Mouse (Mus musculus) adrenal gland, postnatal 4 days (tissue): ENCODE results near the gene Stt3b. TPM values are rescaled to one million over a fixed set of nuclear protein-coding genes. Genes with fewer than 3 reads are reported as not detected.

Experiments used
- DNase-seq, 2 experiments: peaks; one replicate each; pipeline ENCODE4 v3.0.0; 2021 to 2022; ENCODE audit warnings: low spot score in 2 of 2, mixed read lengths in 2 of 2
- long read RNA-seq, 2 experiments: library from polyadenylated mRNA; stranded (forward); transcript quantifications; one replicate each; pipeline ENCODE4 v2.0.0; 2021
- total RNA-seq, 2 experiments: library from RNA; stranded (reverse); gene quantifications; 2 replicates each; pipeline ENCODE4 v1.2.3; 2021

Gene Stt3b
- total RNA-seq = 100 to 1,000 TPM; 126 to 127 TPM
- long read RNA-seq, experiment 1, full-length matches to known transcripts = 71 of 80 reads
- long read RNA-seq, experiment 1, partial matches to known transcripts = 2 of 80 reads
- long read RNA-seq, experiment 1, other reads (novel, unspliced or antisense) = 7 of 80 reads
- long read RNA-seq, experiment 2, full-length matches to known transcripts = 228 of 262 reads
- long read RNA-seq, experiment 2, partial matches to known transcripts = 24 of 262 reads
- long read RNA-seq, experiment 2, other reads (novel, unspliced or antisense) = 10 of 262 reads

DNA sequence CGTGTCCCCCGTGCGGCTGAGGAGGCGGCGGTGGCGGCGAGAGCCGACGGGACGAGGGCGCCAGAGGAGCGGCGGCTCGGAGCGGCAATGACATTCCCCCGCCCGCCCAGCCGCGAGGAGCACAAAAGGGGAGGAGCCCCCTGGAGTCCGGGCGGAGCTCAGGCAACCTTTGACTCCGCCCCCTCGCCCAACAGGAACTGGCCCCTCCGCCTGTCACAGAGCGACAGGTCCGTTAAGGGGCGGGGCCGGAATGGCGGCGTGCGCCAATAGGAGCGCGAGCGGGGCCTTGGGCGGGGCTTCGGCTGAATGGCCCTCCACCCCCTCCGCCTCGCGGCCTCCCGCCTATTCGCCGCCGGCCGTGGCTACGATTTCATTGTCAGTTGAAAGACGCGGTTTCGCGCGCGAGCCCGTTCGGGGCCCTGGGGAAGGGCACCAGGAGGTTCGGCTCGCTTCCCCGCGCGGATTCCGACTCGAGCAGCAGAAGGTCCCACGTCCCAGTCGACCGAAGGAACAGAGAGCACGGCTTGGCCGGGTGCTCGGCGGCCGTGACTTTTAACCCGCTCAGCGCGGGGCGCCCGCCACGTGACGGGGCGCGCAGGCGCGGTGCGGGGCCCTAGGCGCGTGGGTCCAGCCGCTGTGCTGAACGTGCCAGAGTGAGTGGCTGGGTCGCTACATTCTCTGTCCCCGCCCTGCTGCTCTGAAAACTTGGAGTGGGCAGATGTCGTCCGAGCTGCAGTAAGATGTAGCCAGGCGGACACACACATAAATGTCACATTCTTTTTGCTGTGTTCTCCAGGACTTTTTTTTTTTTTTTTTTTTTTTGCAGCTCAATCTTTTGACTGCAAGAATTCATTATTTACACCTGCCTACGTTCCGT, at the start of gene Stt3b:
Gene Stt3b (minus strand): TSS at position 76 of the 877 bp plus-strand sequence.
- DNase-seq = peak; percentile 99 to 100

DNA sequence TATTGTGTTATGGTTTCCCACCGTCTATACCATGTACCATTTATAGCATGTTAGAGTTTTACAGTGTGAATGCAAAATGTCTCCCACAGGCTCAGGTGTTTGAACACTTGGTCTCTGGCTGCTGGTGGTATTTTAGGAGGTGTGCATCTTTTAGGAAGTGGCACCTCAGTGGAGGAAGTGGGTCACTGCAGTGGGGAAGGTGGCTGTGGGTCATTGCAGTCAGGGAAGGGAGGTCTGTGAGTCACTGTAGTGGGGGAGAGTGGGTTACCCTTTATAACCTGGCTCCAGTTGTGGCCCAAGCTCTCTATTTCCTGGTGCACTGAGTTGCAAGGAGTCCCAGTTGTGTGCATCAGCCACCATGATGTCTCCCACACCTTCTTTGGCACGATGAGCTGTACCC, 48.2 kb upstream of the Stt3b start:
- no peak for DNase-seq

DNA sequence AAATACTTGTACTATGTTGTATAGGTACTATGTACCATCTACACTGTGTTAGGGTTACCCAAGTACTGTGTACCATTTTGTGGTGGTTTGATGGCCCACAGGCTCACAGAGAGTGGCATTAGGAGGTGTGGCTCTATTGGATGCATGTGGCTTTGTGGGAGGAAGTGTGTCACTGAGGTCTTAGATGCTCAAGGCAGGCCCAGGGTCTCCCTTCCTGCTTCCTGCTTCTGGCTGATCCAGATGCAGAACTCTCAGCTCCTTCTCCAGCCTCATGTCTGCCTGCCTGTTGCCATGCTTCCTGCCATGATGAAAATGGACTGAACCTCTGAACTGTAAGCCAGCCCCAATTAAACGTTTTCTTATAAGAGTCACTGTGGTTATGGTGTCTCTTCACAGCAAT, 47.8 kb upstream of the Stt3b start:
- DNase-seq = no peak

DNA sequence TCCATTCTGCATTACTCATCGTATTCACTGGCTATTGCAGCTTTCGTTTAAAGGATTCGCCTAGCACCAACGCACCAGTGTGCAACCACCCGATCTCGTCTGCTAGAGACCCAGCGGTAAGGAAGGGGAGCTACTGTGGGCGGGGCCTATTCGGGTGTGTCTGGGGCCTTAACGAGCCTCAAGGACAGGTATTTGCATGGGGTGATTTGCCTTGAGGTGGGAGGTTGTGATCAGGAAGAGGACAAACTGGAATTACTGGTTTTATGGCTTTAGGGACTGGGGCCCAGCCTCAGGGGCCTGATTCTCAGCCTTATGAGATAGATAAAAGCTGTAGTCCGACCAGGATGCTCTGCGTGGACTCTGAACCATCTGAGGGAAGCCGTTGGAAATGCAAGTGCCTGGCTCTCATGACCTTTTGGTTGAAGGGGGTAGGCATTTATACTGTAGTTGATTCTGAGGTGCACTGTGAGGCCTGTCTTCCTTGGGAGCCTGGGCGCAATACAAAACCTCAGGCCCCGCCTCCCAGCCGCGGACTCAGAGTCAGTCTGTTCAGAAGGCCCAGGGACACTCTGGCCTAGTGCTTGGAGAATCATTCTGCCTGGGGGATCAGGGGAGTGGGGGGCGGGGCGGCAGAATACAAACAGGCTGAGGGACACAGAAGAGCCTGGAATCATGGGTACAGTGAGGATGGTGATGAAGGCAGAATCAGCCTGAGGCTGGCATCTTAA, 46.7 kb upstream of the Stt3b start:
- no peak for DNase-seq

DNA sequence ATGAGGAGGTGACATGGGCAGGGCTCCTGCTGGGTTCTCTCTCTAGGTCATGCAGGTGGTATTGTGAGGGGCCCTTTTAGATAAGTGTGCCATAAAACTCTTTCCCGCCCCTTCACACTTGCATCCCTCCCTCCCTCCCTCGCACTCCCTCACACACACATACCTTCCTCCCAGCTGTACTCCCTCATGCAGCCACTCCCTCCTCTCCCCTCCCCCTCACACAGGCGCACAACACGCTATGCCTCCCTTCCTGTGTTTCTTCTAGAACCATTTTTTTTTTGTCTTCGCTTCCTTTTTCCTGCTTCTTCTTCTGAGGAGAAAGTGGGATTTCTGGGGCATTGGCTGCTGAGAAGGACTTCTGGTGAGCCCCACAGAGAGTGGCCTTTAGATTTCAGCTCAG, 45.8 kb upstream of the Stt3b start:
- no peak for DNase-seq

DNA sequence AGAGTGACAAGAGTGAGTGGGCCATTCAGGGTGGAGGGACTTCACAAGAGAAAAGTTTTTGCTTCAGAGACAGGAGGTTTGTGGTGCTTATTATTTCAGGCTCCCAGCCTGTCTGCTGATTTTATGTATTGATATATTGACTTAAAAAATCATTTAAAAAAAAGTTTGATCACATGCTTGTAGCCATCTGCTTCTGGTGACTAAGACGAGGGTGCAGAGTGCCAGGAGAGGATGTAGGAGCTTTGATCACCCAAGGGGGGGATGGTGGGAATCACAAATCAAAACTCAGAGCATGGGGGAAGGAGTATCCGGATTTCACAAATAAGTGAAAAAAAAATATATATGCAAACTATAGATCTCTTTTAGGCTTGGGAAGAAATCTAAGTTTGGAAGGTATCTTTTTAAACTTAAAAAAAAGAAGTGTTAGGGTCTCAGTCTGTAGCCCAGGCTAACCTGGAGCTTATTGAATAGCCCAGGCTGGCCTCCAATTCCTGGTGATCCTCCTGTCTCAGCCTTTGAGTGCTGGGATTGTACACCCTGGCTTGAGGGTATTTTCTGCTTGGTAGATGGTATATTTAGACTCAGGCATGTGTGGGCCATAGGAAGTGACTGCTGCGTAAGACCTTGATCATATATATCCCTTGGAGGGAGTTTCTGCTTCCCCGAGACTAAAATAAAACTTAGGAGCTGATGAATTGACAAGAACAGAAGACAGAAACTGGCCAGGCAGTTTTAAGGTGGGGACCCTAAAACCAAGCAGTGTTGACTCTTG, 39.7 kb upstream of the Stt3b start:
- no peak for DNase-seq

DNA sequence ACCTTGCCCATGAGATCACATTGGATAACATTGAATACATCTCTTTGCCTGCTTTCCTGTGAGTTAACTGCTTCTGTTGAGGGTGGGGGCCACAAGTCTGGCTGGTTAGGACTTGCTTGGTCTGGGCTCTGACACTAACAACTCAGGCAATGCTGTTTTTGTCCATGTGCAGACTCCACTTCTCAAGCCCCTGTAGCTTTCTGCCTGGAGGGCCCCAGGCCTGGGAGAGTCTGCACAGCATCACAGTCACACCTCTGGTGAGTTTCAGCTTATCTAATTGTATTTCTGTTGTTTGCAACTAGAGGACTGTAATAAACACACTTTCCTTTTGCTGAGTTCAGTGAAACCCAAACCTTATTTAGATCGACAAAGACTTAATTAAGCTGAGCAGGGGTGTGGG, 38.9 kb upstream of the Stt3b start:
- DNase-seq = no peak

DNA sequence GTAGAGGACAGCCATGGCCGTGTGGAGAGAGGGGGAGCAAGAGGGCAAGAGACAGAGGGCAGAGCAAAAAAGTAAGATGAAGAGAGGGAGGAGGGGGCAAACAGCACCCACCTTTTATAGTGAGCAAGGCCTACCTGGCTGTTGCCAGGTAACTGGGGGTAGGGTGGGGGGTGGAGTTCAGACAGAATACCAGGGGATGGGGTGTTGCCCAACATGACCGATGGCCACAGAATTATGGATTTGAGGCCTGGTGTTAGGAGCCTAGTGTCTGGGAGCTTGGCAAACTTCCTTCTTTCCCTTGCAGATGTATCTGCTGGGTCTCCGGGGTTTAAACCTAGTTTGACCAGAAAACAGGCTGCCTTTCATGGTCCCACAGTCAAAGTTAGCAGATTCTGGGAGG, 34.7 kb upstream of the Stt3b start:
- DNase-seq = no peak

DNA sequence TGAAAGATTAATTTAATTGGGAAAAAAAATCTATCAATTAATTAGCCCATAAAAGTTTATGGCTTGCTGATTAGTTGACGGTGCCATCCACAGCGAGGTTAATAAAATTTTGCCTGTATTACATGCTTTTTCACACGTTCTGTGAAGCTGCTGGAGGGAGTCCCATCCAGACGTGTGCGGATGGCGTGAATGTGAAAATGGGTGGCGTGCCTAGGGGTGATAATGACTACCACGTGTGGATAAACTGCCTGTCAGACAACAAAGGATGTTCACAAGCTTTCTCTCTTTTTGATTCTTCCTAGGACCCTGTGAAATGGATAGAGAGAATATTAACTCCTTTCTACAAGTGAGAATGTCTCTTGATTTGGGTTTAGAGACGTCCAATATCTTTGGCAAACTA, 31.4 kb upstream of the Stt3b start:
- no peak for DNase-seq

DNA sequence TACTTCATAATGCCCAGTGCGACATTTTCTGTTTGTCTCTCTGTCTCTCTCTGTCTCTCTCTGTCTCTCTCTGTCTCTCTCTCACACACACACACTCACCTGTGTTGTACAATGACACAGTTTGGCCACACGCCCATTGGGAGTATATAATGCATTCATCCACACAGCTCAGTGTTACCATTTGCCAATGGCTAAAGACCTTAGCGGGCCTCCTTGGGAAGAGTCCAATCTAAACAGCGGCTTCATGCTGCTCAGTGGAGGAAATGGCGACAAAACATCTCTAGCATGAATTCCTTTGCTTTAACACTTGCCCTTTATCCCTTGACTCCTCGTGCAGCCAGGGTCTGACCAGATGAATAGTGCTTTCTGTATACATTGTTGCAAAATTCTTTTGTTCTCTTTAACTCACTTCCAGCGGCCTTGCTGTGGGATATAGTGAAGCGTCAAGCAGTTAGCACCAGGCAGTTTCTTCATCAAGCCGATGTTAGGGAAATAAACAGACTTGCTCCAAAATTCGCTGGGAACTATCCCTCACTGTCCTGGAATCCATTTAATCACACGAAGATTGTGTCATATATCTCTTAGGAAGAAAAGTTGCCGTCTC, 30.1 kb upstream of the Stt3b start:
- DNase-seq = no peak

DNA sequence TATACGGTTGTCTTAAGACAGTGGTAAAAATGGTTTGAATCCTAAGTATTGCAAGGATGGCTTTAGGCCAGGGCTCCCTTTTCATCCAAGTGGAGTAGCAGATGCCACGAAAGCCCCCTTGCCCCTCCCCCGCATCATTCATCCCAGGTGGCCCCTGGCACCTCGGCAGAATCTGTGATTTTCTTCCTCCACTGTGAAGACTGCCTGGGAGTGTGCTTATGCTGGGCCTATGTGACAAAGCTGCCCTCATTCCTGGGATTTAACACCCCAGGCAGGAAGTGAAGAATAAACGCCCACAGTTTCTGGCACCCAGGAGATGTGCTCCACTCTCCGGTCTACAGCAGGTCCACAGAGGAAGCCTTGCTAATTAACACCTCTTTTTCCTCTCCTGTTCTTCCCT, 28.6 kb upstream of the Stt3b start:
- no peak for DNase-seq

DNA sequence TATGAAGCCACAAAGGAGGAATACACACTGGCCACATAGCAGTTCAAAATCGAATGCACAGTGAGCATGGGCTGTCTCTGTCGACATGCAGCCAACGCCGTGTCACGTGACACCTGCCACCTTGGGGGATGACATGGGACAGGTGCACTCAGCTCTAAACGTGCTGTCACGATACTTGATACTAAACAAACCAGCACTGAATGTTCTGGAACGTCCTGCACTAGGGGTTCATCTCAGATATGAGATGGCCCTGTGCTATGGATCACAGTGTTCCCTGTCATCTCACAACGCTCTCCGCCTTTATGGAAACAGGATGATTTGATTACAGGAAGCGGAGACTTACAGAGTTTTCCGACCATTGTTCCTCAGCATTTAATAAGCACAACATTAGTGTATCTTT, 22.8 kb upstream of the Stt3b start:
- DNase-seq = no peak

DNA sequence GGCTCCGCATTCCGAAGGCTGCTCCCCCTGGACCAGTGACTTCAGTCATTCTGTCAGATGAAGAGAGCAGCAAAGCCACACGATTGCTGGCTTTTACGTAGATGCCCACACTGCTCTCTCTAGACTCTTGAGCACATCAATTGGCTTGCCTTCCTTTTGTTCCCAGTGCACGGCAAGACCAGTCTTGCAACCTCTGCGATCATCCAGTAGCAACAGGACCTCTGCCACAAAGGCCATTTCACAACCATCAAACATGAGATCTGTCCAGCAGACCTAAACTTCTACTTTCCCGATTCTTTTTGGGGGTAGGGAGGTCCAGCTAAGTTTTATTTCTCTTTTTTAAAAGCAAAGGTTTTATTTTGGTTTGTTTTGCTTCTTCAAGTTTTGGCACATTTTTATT, 22.1 kb upstream of the Stt3b start:
- no peak for DNase-seq

DNA sequence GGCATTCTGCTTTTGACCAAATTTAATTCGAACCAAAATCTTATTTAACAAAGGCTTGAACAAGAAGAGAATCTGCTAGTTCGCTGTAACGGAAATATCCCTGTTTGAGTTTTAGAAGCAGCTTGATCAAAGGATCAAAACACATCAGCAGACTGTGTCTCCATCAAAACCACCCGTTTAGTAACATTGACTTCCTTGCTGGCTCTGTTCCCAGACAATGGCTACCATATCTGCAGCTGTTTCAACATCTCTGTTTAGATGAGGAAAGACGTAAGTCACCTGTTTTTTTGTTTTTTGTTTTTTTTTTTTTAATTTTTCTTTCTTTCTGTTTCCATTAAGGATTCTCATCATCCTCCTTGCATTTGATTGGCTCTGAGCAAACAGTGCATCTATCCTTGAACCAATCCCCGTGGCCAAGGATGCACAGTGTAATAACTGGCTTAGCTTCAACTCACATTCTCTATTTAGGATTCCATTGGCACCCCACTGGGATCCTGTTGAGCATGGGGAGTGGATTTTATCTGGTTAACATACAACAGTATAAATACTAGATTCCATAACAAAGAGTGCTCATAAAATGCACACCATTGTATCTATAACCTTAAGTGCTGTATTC, 20.7 kb upstream of the Stt3b start:
- no peak for DNase-seq

DNA sequence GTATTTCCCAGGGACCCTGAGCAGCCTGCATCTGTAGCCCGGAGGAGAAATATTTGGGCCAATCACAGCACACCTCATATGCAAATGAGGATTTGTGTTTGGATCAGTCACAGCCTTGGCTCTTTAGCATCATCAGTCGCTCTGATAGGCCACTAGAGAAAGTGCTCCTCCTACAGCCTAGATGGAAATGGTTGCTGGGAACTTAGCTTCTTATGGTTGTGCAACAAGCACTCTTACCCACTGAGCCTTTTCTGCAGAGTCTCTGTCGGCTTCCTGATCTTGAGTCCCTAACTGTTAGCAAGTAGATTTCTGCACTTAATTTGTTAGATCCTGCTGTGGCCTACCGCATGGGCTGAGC, 16.3 kb upstream of the Stt3b start:
- DNase-seq = no peak

DNA sequence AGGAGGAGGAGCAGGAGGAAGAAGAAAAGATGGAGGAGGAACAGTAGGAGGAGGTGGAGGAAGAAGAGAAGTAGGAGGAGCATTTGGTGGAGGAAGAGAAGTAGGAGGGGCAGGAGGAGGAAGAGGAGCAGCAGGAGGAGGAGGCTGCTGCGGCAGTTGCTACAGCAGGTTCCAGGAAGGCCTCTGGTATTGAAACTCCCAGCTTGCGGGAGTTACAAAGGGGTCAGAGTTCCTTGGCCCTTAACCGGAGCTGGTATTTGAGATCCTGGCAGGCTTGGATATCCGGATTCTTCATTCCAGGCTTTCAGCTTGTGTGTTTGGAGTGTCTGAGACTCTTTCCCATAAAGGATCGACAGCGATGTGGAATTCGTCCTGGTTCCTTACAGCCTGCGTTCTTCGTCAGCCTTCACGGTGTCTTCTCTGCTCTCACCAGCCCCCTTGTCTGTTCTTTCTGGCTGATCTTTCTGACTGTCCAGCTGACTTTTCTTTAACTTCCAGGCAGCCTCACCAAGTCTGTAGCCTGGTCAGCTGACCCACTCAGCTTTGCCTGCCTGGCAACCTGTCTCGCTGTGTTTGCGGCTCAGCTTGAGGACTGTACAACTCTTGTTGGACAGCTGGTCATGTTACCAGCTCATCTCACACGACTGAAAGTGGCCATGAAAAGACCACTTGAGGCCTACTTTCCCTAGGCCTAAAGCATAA, 15.8 kb upstream of the Stt3b start:
- no peak for DNase-seq

DNA sequence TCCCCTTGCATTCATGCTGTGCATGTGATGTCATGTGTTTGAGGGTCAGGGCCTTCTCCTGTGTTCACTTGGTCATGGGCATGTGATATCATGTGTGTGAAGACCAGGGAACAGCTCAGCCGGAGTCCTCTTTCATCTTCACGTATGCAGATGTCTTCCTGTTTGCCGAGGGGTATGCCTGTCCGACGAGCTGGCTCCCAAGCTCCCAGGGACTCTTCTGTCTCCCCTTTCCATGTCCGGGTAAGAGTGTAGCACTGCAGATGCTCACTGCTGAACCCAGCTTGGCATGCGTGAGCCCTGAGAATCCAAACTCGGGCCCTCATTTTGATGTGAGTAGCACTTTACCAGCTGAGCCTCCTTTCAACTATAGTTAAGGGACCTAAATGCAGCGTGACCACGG, 13.4 kb upstream of the Stt3b start:
- DNase-seq = no peak

DNA sequence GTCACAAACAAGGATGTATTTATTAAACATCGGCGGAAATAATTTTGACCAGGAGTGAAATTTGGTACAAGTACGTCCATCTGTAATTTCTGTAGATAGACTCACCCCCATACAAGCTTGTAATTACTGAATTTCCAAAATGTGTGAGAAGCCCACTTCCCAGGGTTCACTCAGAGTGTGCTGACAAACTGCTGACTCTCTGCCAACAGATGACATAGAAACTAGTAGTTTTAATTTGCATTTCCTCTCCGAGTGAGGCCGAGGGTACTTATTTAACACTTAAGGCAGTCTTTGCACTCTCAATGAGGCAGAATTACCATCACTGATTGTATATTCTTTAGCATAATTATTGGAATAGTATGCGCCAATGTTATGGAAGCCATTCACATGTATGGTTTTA, 12.2 kb upstream of the Stt3b start:
- no peak for DNase-seq

DNA sequence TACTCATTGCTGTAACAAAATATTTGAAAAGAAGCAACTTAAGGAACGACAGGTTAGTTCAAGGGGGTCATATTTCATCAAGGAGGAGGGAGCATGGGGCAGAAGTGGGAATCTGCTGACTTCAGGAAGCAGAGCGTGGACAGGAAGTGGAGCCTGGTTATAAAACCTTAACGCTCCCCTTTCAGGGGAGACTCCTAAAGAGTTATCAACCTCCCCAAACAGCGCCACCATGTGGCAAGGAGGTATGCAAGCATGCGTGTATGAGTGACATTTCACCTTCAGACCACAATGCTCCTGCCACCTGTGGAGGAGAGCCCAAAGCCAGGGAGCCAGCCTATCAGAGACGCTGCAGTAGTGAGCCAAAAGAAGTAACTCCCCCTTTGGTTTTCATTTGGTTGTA, 10.8 kb upstream of the Stt3b start:
- DNase-seq = no peak

DNA sequence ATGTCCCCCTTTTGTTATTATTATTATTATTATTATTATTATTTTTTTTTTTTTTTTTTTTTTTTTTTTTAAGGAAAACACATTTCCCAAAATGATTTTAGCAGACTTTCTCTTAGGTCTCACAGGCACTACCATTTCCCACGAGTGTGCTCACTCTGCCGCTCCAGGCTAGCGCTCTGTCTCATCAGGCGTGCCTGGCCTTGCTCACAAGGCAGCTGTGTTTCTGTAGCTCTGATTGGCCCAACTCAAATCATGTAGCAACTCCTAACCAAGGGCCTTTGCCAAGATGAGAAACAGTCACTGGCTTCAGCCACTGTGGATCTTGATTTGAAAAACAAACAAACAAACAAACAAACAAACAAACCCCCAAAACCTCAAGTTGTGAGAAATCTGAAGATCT, 9.9 kb upstream of the Stt3b start:
- DNase-seq = no peak
